Mouse (Mus musculus): ENCODE data around the gene Tas2r144.

DNA sequence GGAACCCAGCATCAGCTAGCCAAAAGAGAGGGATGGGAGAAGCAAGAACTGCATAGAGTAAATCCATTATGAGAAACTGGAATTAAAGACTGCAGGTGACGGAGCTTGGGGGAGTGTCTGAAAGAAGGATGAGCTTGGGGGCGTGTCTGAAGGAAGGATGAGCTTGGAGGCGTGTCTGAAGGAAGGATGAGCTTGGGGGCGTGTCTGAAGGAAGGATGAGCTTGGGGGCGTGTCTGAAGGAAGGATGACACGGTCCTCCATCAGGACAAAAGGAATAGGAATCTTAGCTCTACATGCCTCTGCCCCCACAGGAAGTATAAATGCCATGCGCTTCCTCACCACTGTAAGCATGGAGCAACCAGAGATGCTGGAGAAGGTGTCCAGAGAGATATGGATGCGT is 32.0 kb downstream of the Tas2r144 start:
- TF ChIP-seq CTCF (IDR thresholded peaks at IDR 0.05; ENCODE audit: low read depth, low read length) (no peak), TAL1 (conservative IDR thresholded peaks at IDR 0.05; ENCODE audit: low read depth, low read length) (no peak), GATA1 (IDR thresholded peaks at IDR 0.05; ENCODE audit: borderline replicate concordance, low read length) (no peak)

Measured in G1E (cell line).